Mouse (Mus musculus) C2C12 (cell line): ENCODE results near the gene D630003M21Rik. TPM values are rescaled to one million over a fixed set of nuclear protein-coding genes. Genes with fewer than 3 reads are reported as not detected.

ENCODE experiments used
- H3K27me3 ChIP-seq: one replicate; pipeline ENCODE4 v1.6.1; 2011; ENCODE audit not compliant: control insufficient read depth, insufficient read depth, insufficient read length
- H3K36me3 ChIP-seq: one replicate; pipeline ENCODE4 v1.6.1; 2011; ENCODE audit not compliant: control insufficient read depth, insufficient read depth
- H3K4me3 ChIP-seq: one replicate; pipeline ENCODE4 v1.5.1; 2011; ENCODE audit warnings: mild to moderate bottlenecking, control low read depth; ENCODE audit not compliant: poor library complexity, insufficient read depth, severe bottlenecking
- H3K79me2 ChIP-seq: one replicate; pipeline ENCODE4 v1.6.1; 2011; ENCODE audit not compliant: control insufficient read depth, insufficient read depth
- H3K79me3 ChIP-seq: one replicate; pipeline ENCODE4 v1.6.1; 2011; ENCODE audit warnings: low read depth, control low read depth
- H3ac ChIP-seq: one replicate; pipeline ENCODE3; 2011; ENCODE audit warnings: low read depth; ENCODE audit not compliant: control insufficient read depth, insufficient read length
- CEBPB ChIP-seq: IDR thresholded peaks from one replicate; pipeline ENCODE4 v1.6.1; 2011; ENCODE audit warnings: low read depth, mild to moderate bottlenecking, control low read depth, moderate library complexity
- CTCF ChIP-seq: IDR thresholded peaks from one replicate; pipeline ENCODE4 v1.5.1; 2011; ENCODE audit not compliant: control insufficient read depth, insufficient read depth, insufficient read length
- FOSL1 ChIP-seq: IDR thresholded peaks from one replicate; pipeline ENCODE4 v1.8.0; 2011; ENCODE audit warnings: mild to moderate bottlenecking, low read length; ENCODE audit not compliant: poor library complexity, insufficient read depth, severe bottlenecking
- MAX ChIP-seq: IDR thresholded peaks from one replicate; pipeline ENCODE4 v1.6.1; 2011; ENCODE audit warnings: mild to moderate bottlenecking, control low read depth
- MYOD1 ChIP-seq: IDR thresholded peaks from one replicate; pipeline ENCODE4 v1.6.1; 2011; ENCODE audit warnings: low read depth; ENCODE audit not compliant: control insufficient read depth, insufficient read length
- MYOG ChIP-seq: IDR thresholded peaks from one replicate; pipeline ENCODE4 v1.6.1; 2011; ENCODE audit not compliant: control insufficient read depth, insufficient read length; ENCODE audit errors: extremely low read depth
- USF1 ChIP-seq: IDR thresholded peaks from one replicate; pipeline ENCODE4 v1.6.1; 2011; ENCODE audit warnings: low read depth, mild to moderate bottlenecking, control low read depth, moderate library complexity
- long read RNA-seq, 2 experiments: library from polyadenylated mRNA; unstranded; transcript quantifications; one replicate each; pipeline ENCODE4 v2.0.0; 2019 to 2020
- polyA plus RNA-seq: library from polyadenylated mRNA; unstranded; fragments of >200 nt; fragmentation: generic; extraction: Trizol; gene quantifications from one replicate; pipeline ENCODE4 v1.2.1, GENCODE M21; 2012; ENCODE audit warnings: missing spikeins

The D630003M21Rik gene
- 0.01 TPM for polyA plus RNA-seq
- long read RNA-seq, experiment 1: 0 reads
- long read RNA-seq, experiment 2: 0 reads

- Histone ChIP-seq H3K79me3 (no peaks in the 10 kb centered on the region), H3K27me3 (no peaks in the 10 kb centered on the region), H3ac (no peak within 1 kb of the TSS), H3K36me3 (no peaks in the 10 kb centered on the region), H3K79me2 (no peaks in the 10 kb centered on the region), H3K4me3 (no peak within 1 kb of the TSS)
- TF ChIP-seq CTCF: no peak
- TF ChIP-seq CEBPB: no peak
- no peak for TF ChIP-seq USF1
- no peak for TF ChIP-seq MYOG
- no peak for TF ChIP-seq FOSL1
- no peak for TF ChIP-seq MYOD1
- no peak for TF ChIP-seq MAX
These were observed at the start of gene D630003M21Rik for GRCm38 (mm10) chr2:158228670-158229502. Gene D630003M21Rik (minus strand): TSS chr2:158229222.

- Histone ChIP-seq H3K27me3 (no peaks in the 10 kb centered on the region), H3ac (no peak overlapping the region), H3K79me3 (no peaks in the 10 kb centered on the region), H3K79me2 (no peaks in the 10 kb centered on the region), H3K4me3 (no peak overlapping the region), H3K36me3 (no peaks in the 10 kb centered on the region)
- TF ChIP-seq USF1 (peak; percentile 63), MAX (no peak)
These were observed 47.9 kb upstream of the D630003M21Rik start for GRCm38 (mm10) chr2:158276878-158277277.

GRCm38 (mm10) chr2:158276451-158276850 lies 47.4 kb upstream of the D630003M21Rik start:
- H3K79me2 ChIP-seq: no peaks in the 10 kb centered on the region
- H3K27me3 ChIP-seq: peaks cover 3% of the 10 kb centered on the region
- no peak for TF ChIP-seq MYOG
- no peak overlapping the region for H3K4me3 ChIP-seq
- H3ac ChIP-seq: no peak overlapping the region
- H3K36me3 ChIP-seq: no peaks in the 10 kb centered on the region
- H3K79me3 ChIP-seq: no peaks in the 10 kb centered on the region

GRCm38 (mm10) chr2:158275811-158276210 lies 46.8 kb upstream of the D630003M21Rik start:
- TF ChIP-seq MYOD1: no peak
- no peak for TF ChIP-seq MYOG
- no peak for TF ChIP-seq USF1
- TF ChIP-seq MAX: no peak
- no peak for TF ChIP-seq FOSL1
- TF ChIP-seq CTCF: no peak
- no peak for TF ChIP-seq CEBPB
- Histone ChIP-seq H3K79me2 (no peaks in the 10 kb centered on the region), H3ac (no peak overlapping the region)

GRCm38 (mm10) chr2:158275349-158275748 lies 46.3 kb upstream of the D630003M21Rik start:
- no peak for TF ChIP-seq MAX
- TF ChIP-seq MYOD1: no peak
- TF ChIP-seq USF1: no peak
- no peak for TF ChIP-seq CEBPB
- TF ChIP-seq FOSL1: no peak
- TF ChIP-seq MYOG: no peak
- TF ChIP-seq CTCF: no peak
- H3ac ChIP-seq: no peak overlapping the region
- H3K79me2 ChIP-seq: no peaks in the 10 kb centered on the region
- no peak overlapping the region for H3K4me3 ChIP-seq
- H3K27me3 ChIP-seq: peaks cover 10% of the 10 kb centered on the region
- H3K36me3 ChIP-seq: no peaks in the 10 kb centered on the region
- H3K79me3 ChIP-seq: no peaks in the 10 kb centered on the region

More at GRCm38 (mm10) chr2:158275811-158276210, 46.8 kb upstream of the D630003M21Rik start:
- Histone ChIP-seq H3K27me3 (peaks cover 6% of the 10 kb centered on the region), H3K4me3 (no peak overlapping the region), H3K36me3 (no peaks in the 10 kb centered on the region), H3K79me3 (no peaks in the 10 kb centered on the region)

DNA sequence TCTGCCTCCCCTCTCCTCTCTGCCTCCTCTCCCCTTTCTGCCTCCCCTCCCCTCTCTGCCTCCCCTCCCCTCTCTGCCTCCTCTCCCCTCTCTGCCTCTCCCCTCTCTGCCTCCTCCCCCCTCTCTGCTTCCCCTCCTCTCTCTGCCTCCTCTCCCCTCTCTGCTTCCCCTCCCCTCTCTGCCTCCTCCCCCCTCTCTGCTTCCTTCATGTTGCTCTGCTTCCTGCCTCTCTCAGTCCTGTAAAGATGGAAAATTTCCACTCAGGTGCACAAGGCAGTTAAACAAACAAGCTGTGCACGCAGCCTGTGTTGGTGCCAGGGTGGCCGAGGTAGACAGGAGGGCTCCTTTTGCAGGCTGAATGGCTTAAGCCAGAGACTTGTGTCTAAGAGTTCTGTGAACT lies 44.6 kb upstream of the D630003M21Rik start:
- Histone ChIP-seq H3K36me3 (no peaks in the 10 kb centered on the region), H3K79me2 (no peaks in the 10 kb centered on the region), H3K4me3 (no peak overlapping the region), H3ac (no peak overlapping the region), H3K79me3 (no peaks in the 10 kb centered on the region), H3K27me3 (peaks cover 22% of the 10 kb centered on the region)
- TF ChIP-seq CEBPB (no peak), MYOG (no peak), CTCF (no peak), MAX (no peak), USF1 (no peak), MYOD1 (no peak), FOSL1 (no peak)
